Mouse (Mus musculus) lung, postnatal 4 days (tissue): Measurements from ENCODE around the gene Uvrag.
A peak's percentile ranks its signal among the peaks of the same experiment; 100 is the strongest.

Source experiments
- DNase-seq, 2 experiments: peaks; one replicate each; pipeline ENCODE4 v3.0.0; 2021

Uvrag gene

DNA sequence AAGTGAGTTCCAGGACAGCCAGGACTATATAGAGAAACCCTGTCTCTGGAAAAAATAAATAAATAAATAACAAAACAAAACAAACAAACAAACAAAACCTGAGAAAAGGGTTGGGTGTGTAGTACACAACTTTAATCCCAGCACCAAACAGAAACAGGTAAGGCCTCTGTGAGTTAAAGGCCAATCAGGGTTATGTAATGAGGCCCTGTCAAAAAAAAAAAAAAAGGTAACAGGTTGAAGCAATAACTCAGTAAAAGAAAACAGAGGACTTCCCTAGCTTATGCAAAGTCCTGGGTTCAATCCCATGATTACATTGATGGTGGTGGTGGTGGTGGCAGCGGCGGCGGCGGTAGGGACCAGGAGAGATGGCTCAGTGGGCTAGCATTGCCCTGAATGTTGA lies 3.4 kb downstream of the Uvrag start:
- no peak for DNase-seq

DNA sequence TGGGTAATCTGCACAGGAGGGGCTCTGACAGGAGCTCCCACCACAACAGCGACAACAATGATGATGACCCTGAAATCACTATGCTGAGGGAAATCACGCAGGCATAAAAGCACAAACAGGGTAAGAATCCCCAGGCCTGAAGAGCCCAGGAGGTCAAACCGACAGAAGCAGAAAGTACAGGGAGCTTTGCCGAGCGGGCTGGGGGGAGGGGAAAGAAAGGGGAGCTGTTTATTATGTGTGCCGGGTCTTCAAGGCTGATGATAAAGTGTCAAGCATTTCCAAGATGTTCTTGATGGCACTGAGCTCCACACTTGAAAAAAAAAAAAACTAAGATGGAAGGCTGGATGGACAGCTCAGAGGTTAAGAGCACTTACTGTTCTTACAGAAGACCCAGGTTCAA lies 4.2 kb downstream of the Uvrag start:
- no peak for DNase-seq

DNA sequence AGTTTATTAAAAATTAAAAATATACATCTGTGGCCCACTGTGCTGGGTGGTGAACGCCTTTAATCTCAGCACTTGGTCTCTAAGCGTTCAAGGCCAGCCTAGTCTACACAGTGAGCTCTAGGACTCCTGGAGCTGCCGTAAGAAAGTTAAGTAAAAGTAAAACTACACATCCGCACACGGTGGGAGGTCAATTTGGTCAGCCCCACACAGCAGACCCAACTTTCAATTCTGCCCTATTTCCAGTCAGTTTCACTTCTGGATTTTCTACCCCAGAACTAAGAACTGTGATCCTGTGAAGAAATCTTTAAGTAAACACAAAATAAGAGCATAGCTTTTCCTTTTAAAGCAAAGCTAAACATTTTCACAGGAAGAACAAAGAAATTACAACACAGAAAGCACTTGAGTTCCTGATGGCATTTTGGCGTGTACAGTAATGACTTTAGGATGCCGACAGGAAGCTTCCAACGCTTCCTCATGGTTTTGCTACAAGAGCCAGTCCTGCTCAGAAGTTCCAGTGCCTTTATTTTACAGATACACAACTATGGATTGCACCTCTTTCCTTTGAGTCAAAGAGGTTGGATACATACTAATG lies 7.0 kb downstream of the Uvrag start:
- no peak for DNase-seq

DNA sequence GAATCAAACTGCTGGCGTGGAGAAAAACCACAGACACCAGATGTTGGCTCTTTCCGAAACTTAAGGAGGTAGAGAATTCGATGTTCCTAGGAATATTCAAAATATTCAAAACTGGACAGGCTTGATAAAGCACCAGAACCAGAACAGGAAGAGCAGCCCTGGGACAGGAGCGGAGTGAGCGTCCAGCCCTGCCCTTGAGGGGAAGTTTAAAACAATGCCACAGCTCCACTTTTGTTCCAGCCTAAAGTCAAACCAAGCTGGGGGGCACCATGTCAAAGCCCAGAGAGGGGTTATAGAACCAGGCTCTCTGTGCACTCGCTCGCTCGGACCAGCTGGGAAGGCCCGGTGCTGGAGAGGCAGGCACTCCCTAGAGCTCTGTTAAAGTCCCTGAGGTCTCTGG lies 8.3 kb downstream of the Uvrag start:
- DNase-seq = peak in 1 of 2 experiments; percentile 37

DNA sequence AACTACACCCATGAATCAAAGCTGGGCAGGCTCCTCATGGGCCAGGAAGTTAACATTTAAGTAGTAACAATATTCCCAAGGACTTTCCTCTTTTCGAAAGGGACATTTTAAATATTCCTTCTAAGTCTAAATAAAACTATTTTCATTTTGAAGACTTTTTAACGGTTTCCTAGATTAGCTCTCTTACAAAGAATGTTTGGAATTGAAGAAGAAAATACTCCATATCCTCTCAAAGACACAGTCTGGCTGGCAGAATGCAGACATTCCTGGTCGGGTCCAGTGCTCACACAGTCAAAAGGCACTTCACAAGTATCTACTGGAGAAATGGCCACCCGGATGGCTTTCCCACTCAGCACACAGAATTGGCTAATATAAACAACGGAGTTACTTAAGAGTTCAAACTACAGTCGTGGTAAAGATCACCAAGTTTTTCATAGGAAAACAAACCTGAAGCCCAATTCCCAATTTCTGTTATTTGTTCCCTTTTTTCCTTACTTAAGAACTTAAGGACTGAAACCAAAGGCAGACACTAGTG lies 9.1 kb downstream of the Uvrag start:
- DNase-seq = peak; percentile 57 to 75

DNA sequence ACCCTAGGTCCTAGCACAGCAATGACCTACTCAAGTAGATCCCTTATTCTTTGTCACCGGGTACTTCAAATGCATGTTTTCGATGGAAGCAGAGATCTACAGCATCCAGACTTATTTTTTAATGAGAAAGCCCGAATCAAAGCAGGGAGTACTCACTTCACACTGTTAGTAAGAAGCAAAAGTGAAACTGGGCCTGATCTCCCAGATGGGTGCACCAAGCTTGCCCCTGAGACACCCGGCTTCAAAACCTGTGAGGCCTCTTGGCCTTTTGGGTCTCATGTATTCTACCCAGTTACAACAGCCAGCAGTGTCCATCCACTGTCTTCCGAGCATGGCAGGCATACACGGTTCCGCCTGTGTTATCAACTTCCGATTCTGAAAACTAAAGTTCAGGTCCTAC lies 12.0 kb downstream of the Uvrag start:
- no peak for DNase-seq

DNA sequence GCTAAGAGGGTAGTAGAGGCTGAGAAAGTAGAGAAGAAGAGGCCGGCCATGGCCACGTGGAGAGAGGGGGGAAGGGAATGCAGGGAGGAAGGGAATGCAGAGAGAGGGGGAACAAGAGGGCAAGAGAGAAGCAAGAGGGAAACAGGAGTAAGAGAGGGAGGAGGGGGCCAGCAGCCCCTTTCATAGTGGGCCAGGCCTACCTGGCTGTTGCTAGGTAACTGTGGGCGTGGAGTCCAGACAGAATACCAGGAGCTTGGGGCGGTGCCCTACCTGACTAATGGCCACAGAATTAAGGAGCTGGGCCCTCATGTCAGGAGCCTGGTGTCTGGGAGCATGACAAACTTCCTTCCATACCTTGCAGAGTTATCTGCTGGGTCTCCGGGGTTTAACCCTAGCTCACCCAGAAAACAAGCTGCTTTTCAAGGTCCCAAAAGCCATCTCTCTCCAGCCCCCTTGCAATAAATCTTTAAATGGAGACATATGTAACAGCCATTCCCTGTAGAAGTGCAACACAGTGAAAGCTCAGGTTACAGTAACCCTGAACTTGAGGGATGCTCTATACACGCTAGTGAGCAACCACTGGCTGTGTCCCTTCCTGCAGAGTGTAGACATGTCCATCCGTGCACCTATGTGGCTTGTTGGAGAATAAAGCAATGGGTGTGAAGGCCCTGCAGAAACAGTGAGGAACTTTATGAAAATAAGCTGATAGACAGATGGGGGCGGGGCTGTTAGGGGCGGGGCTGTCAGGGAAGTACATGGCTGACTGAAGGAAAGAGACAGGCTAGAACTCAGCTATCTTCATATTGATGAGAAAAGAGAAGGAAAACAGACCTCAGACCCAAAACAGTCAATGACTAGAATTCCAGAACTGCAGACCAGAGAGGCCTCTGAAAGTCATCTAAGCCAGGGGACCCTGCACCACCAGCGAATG lies 12.7 kb downstream of the Uvrag start:
- DNase-seq = peak in 1 of 2 experiments; percentile 48

DNA sequence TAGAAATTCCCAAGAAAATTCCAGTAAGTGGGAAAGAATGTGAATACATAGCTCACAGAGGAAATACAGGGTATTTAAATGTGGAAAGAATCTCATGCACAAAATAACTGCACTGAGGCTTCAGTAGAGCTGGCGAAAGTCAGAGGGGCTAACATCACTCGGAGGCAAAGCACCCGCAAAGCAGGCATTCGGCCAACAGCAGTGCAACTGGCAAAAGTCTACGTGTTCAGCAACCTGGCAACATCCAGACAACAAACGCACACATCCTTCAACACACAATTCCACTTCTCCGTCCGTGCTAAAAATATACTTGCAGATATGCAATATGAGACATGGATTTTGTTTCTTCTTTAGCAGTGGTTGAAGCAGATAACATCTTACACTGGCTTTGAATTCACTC lies 14.9 kb downstream of the Uvrag start:
- peak; percentile 61 to 71 for DNase-seq

DNA sequence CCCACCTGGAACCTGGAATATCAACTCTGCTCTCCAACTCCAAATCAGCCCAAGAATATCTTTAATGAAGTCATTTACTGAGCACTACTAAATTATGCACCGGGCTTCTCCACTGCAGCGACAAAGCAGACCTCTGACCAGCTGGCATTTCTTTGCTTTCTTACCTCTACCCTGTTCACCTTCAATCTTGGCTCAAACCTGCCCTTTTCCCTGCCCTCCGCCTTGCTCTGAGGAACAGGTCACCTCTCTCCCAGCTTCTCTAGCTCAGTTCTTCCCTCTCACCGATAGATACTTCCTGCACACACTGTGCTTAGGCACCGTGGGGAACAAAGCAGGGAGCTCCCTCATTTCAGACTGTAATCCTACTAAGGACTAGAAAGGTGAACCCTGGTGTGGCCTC lies 18.3 kb downstream of the Uvrag start:
- no peak for DNase-seq

DNA sequence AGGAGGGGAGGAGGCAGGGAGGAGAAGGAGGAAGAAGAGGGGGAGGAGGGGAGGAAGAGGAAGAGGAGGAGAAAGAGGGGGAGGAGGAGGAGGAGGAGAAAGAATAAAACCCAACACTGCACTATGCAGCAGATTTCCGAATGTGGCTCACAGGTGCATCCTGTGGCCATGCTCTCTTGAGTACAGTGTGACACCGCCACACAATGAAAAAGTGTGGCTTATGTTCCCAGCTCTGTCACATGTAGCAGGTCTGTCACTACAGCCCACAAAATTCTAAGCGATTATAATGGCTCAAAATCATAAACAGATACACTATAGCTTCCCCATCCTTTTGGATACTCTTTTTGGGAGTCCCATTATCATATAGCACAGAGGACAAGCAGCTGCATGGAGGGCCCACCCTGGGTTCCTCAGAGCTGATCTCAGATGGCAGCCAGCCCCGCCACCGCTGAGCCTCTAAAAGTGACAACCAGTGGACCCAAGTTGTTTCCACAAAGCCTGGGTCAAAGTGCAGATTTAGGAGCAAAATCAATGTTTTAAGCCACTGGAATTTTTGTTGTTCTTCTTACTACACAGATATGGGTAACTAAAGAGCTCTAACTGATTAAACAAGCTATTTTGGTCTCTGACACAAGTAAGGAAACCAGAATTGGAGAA lies 19.9 kb downstream of the Uvrag start:
- DNase-seq = no peak

DNA sequence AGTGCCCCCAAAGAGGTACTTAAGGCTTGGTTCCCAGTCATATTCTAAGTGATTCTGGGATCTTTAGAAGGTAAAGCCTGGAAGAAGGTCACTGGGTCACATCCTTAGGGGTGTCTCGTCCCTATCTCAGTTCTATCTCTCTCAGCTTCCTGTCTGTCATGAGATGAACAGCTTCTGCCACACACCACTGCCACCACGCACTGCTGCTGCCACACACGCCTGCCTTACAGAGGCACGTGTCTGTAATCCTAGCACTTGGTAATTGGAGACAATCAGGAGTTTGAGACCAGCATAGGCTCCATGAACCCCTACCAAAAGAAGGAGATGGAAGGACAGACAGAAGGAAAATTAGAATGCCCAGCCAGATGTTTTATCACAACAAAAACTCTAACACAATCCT lies 20.9 kb downstream of the Uvrag start:
- no peak for DNase-seq

DNA sequence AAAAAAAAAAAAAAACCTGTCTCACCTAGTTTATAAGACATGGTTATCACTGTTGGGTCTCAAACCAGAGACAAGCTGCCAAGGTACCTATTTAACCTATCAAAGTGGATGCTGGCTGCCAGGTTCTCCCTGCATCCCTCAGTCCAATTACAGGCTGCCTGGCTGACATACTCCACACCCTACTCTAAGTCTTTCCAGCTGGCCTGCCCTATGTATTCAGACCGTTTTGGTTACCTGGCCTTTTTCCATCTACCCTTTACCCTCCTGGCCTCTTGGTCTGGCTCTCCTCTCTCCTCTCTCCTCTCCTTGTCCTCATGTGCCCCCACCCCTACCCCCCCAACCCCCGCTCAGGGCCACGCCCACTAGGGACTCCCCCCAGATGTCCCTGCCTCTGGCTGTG lies 24.2 kb downstream of the Uvrag start:
- no peak for DNase-seq

DNA sequence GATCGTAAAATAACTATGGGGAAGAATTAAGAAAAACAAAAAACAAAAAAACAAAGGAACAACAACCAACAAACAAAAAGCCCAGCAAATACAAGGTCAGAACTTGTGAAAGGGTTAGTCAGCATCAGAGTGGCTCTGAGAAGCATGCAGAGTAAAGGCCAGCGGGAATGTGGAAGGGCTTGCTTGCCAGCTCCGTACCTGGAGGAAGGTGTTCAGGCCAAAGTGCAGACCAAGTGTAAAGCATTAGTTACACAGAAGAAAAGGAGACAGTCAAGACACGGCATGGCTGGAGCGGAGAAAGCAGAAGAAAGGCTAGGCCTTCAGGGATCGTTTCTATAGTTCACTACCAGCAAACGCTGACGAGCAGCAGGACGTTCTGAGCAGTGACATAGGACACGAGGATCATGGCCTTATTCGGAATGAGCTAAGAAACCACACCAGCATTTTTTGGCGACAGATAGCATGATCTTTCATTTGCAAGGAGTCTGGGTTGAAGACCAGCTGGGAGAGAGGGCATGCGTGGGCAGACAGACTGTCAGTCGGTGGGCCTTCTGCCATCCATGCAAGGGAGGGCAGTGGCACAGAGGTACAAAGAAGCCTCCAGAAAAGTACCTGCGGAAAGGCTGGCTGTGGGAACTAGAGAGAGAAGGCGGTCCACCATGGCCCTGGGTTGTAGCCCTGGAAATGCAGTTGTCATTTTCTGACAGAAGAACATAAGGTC lies 26.8 kb downstream of the Uvrag start:
- DNase-seq = no peak

DNA sequence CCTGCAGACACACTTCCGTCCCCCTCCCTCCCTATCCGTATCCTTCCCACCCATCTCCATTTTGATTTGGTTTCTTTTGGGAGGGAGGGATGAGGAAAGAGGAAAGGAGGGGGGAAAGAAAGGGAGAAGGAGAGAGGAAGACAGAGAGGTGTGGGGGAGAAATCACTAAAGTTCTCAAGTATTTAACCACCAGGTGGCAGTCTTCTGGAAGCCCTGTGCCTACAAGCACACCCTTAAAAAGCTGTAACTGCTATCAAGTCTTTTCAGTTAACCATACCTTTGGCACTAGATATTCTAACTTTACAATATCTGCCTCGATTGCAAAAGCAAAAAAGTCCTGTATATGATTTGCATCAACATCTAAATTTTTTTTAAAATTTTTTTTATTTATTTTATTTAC lies 33.4 kb downstream of the Uvrag start:
- DNase-seq = no peak

DNA sequence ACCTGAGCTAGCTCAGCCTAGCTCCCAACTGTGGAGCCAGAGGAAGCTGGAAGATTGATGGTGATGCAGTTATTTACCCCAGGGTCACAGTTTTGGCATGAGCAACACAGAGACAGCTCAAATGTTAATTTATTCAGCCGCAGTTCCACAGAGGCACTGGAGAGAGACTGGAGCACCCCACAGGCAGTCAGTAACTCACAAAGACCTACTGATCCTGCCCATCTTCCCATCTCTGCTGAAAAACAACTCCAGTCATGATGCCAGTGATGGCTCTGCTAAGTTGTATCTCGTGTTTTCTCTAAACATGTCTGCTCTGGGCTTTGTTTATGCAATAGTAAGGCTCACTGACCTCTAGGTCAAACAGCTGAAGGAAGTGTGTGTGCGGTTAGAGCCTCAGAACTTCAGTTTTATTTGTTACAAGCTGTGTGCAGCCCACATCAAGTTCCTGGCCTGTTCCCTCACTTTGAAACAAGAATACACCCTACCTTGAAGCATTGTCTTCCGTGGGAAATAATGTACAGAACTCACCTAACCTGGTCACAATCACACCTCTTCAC lies 34.1 kb downstream of the Uvrag start:
- DNase-seq = no peak

DNA sequence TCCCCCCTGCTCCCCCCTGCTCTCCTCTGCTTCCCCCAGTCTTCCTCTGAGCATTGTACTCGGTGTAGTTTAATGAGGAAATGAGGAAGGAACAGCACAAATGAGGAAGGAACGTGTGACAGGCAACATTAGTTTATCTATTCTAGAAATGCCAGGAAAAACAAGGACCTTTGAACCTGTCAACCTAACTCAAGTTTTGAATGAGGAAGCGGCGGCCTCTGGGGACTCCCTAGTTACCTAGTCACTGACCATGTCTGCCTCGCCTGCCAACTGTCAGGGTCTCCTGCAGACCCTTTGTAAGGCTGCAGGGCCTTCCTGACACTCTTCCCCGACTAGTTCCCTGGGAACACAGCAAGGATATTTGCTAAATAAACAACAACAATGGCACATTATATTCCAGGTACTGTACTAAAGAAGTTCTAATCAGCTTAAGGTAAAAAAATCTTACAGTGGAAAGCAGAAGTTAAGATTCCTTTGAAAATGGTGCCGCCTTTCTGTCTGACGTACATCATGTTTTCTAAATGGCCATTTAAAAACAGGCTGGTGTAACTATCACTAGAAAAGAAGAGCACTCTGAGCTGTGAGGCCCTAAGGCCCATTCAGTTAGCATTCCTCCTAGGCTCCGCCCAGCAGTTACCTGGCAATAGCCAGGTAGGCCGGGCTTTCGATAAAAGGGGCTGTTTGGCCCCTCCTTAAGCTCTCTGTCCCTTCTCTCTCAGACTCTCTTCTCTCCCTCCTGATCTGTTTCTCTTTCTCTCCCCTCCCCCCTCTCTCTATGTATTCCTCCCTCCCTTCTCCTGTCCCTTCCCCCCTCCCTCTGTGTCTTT lies 39.0 kb downstream of the Uvrag start:
- DNase-seq = no peak

DNA sequence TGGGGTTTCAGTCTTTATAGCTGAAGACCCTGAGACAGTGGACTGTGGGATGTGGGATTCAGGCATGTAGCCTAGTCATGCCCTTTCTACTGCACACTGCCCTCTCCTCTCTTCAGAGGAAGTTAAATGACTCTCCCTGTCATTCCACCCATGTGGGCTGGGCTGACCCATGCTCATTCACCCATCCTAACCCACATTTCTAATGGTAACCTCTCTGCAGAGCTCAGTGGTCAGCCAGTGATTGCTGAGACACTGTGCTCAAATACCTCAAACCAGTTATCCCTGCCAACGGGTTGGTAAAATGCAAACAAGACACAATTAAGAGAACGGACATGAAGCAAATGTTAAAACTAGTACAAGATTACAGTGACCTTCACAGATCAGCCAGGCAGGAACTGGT lies 39.9 kb downstream of the Uvrag start:
- no peak for DNase-seq

DNA sequence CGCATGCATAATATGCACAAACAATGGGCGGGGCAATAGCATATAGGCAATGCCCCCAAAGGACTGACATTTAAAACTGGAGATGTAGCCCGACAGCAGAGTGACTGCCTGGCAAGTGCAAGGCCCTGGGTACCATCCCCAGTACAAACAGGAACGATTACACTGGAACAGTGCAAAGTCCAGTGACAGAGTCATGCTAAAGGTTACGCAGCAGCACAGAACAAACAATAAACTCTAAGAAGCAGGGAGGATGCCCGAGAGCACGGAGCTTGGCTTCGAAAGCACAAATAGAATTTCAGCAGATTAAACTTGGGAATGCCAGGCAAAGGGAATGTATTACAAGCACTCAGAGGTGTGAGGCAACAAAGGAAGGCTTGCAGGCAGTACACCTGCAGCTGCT lies 40.4 kb downstream of the Uvrag start:
- no peak for DNase-seq

DNA sequence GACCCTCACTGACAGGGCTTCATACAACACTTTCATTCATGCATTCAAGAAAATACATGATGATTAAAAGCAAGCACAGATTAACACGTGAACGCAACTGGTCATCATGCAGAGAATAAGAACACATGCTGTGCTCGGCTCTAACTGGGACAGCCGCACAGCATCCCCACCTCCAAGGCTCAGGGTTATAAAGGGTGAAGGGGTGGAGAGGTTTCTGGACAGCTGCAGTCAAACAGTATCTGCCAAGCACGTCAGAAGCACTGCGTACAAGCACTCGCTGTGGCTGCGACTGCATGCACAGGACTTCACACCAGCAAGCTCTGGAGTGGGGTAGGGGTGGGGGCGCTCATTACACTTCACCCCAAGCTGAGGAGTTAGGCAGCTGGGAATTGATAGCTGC lies 40.9 kb downstream of the Uvrag start:
- DNase-seq = no peak

DNA sequence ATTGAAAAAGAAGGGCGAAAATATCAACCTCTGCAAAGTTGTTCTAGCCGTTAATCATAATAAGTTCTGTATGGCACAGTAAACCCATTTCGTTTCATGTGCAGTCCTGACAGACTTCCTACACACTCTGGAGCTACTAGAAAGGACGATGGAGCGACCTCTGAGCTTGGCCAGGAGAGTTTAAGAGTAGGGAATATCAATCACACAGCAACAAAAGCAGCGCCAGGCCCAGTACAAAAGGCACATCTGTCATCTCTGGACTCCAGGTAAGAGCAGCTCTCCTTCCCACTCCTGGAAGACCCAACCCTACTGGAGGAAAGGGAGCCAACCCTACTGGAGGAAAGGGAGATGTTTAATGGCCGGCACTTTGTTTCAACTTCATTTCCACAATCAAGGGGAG lies 43.2 kb downstream of the Uvrag start:
- no peak for DNase-seq

DNA sequence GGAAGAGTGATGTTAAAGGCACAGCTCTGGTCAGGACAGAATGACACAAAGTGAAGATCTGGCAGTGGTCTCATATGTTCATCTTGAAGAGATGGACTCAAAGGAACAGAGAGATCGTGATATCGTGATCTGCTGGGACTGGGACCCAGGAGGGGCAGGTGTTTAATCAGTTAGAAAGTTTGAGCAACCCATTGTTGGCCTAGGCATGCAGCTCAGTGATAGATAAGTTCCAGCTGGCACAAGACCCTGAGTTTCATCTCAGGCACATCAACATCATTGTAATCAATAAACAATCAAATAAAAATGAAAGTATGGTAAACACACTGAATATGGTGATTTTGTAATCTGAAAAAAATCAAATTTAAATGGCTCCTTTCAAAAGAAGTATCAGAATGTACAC lies 43.8 kb downstream of the Uvrag start:
- no peak for DNase-seq

DNA sequence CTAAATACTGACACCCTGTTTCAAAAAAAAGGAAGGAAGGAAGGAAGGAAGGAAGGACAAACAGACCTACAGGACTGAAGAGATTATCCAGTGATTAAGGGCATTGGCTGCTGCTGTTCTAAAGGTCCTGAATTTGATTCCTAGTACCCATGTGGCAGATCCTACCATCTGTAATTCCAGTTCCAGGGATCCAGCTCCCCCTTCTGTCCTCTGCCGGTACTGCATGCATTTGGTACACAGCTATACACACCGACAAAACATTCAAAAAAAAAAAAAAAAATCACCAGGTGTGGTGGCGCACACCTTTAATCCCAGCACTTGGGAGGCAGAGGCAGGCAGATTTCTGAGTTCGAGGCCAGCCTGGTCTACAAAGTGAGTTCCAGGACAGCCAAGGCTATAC lies 45.8 kb downstream of the Uvrag start:
- DNase-seq = peak in 1 of 2 experiments; percentile 48
